Mouse (Mus musculus) heart, postnatal 0 days (tissue): ENCODE data around the gene Fbxl13. TPM values are rescaled to one million over a fixed set of nuclear protein-coding genes. Genes with fewer than 3 reads are reported as not detected.
A peak's percentile ranks its signal among the peaks of the same experiment; 100 is the strongest.

ENCODE experiments used
- ATAC-seq: fragments of 200-750 bp; cut with Nextera tagmentation; 2 replicates; pipeline ENCODE4 v1.8.0; 2017; ENCODE audit warnings: low read depth, moderate number of reproducible peaks, moderate library complexity; ENCODE audit not compliant: insufficient read depth
- DNase-seq: peaks from one replicate; pipeline ENCODE4 v3.0.0-alpha.2; 2016; ENCODE audit warnings: low spot score
- H3K27ac ChIP-seq: fragments of 300-500 bp; sonication (generic); 2 replicates; pipeline ENCODE4 v1.5.1; 2014; ENCODE audit warnings: low read depth, mild to moderate bottlenecking
- H3K27me3 ChIP-seq: fragments of 300-500 bp; sonication (generic); 2 replicates; pipeline ENCODE4 v1.6.1; 2014; ENCODE audit warnings: low read length, mixed read lengths; ENCODE audit not compliant: control insufficient read depth, insufficient read depth
- H3K36me3 ChIP-seq: fragments of 300-500 bp; sonication (generic); replicated peaks from 2 replicates; pipeline ENCODE4 v1.6.1; 2014; ENCODE audit warnings: low read length, mixed read lengths; ENCODE audit not compliant: control insufficient read depth, insufficient read depth
- H3K4me1 ChIP-seq: fragments of 300-500 bp; sonication (generic); 2 replicates; pipeline ENCODE4 v1.6.1; 2014; ENCODE audit warnings: antibody characterized with exemption; ENCODE audit not compliant: control insufficient read depth, insufficient read depth
- H3K4me2 ChIP-seq: fragments of 300-500 bp; sonication (generic); 2 replicates; pipeline ENCODE4 v1.6.1; 2014; ENCODE audit warnings: low read depth, mild to moderate bottlenecking, low read length, moderate library complexity
- H3K4me3 ChIP-seq: fragments of 300-500 bp; sonication (generic); 2 replicates; pipeline ENCODE4 v1.5.1; 2014; ENCODE audit warnings: low read depth, low read length
- H3K9ac ChIP-seq: fragments of 300-500 bp; sonication (generic); replicated peaks from 2 replicates; pipeline ENCODE4 v1.6.1; 2014; ENCODE audit warnings: low read depth, low read length, mixed read lengths
- H3K9me3 ChIP-seq: fragments of 300-500 bp; sonication (generic); replicated peaks from 2 replicates; pipeline ENCODE4 v1.6.1; 2016; ENCODE audit warnings: low read length; ENCODE audit not compliant: control insufficient read depth
- CTCF ChIP-seq: IDR thresholded peaks from 2 replicates; pipeline ENCODE4 v1.5.1; 2016; ENCODE audit warnings: antibody characterized with exemption, control low read depth, low read depth
- EP300 ChIP-seq: IDR thresholded peaks from 2 replicates; pipeline ENCODE4 v1.6.1; 2016; ENCODE audit warnings: antibody characterized with exemption, low read depth
- WGBS: fragments of 180-500 bp; shearing (Covaris S2); extraction: QIAGEN DNeasy Blood & Tissue Kit; methylation state at CpG from one replicate; pipeline ENCODE4 v1.1.7; 2014; 5-methylcytosine and 5-hydroxymethylcytosine counted together
- polyA plus RNA-seq: library from polyadenylated mRNA; unstranded; fragments of >200 nt; fragmentation: Nextera tagmentation; extraction: Ambion mirVana; gene quantifications from 2 replicates; pipeline ENCODE4 v1.2.1, GENCODE M21; 2015
- total RNA-seq: library from RNA; depleted of rRNA; stranded (reverse); fragments of >200 nt; gene quantifications from 2 replicates; pipeline ENCODE4 v1.2.3, GENCODE M21; 2014; ENCODE audit warnings: low replicate concordance

Gene Fbxl13
- total and polyA plus RNA-seq, 2 experiments from 2014 or later = 0.15 TPM; not detected in 1

GRCm38 (mm10) chr5:21529110-21529720, 116.2 kb downstream of the Fbxl13 start:
- Histone ChIP-seq H3K27ac (peak overlapping the region; percentile 30), H3K27me3 (no peaks in the 10 kb centered on the region), H3K4me3 (no peak overlapping the region), H3K9me3 (0 out of 2 replicates have a peak, but pooled peaks cover 7% of the 10 kb centered on the region), H3K36me3 (no peaks in the 10 kb centered on the region), H3K4me2 (no peak overlapping the region), H3K4me1 (no peaks in the 10 kb centered on the region), H3K9ac (no peak overlapping the region)
- WGBS = 73% methylated on average over 8 of the region's 8 CpGs
- no peak for DNase-seq
- TF ChIP-seq CTCF (no peak), EP300 (no peak)
- ATAC-seq = no peak

GRCm38 (mm10) chr5:21528068-21528842, 117.2 kb downstream of the Fbxl13 start:
- Histone ChIP-seq H3K27me3 (no peaks in the 10 kb centered on the region), H3K4me3 (no peak overlapping the region), H3K27ac (peak overlapping the region; percentile 59), H3K4me2 (no peak overlapping the region), H3K4me1 (no peaks in the 10 kb centered on the region), H3K9me3 (0 out of 2 replicates have a peak, but pooled peaks cover 7% of the 10 kb centered on the region), H3K36me3 (no peaks in the 10 kb centered on the region), H3K9ac (no peak overlapping the region)
- DNase-seq (no peak), ATAC-seq (peak; percentile 78)
- TF ChIP-seq CTCF (no peak), EP300 (no peak)
- 66% methylated on average over 15 of the region's 15 CpGs for WGBS

GRCm38 (mm10) chr5:21527488-21527911, 117.9 kb downstream of the Fbxl13 start:
- TF ChIP-seq EP300 (no peak), CTCF (no peak)
- Histone ChIP-seq H3K36me3 (no peaks in the 10 kb centered on the region), H3K9ac (no peak overlapping the region), H3K27ac (peak overlapping the region; percentile 59; the same call in 1 of the 2 replicates), H3K27me3 (no peaks in the 10 kb centered on the region), H3K9me3 (0 out of 2 replicates have a peak, but pooled peaks cover 7% of the 10 kb centered on the region), H3K4me2 (no peak overlapping the region), H3K4me3 (no peak overlapping the region), H3K4me1 (no peaks in the 10 kb centered on the region)
- ATAC-seq = no peak; the same call in 1 of the 2 replicates
- no peak for DNase-seq
- WGBS = 35% methylated on average over 4 of the region's 4 CpGs

- WGBS = 58% methylated on average over 11 of the region's 11 CpGs
- TF ChIP-seq EP300 (no peak), CTCF (no peak)
- H3K4me1 ChIP-seq = no peaks in the 10 kb centered on the region
- H3K27me3 ChIP-seq = no peaks in the 10 kb centered on the region
- H3K9me3 ChIP-seq = 0 out of 2 replicates have a peak, but pooled peaks cover 7% of the 10 kb centered on the region
- no peaks in the 10 kb centered on the region for H3K36me3 ChIP-seq
- H3K9ac ChIP-seq = no peak overlapping the region
- H3K27ac ChIP-seq = peak overlapping the region; percentile 59; the same call in 1 of the 2 replicates
- no peak overlapping the region for H3K4me2 ChIP-seq
- no peak overlapping the region for H3K4me3 ChIP-seq
- DNase-seq = no peak
- no peak for ATAC-seq
Observed at GRCm38 (mm10) chr5:21526835-21527485, 118.5 kb downstream of the Fbxl13 start.

- Histone ChIP-seq H3K4me3 (no peak overlapping the region), H3K4me1 (no peaks in the 10 kb centered on the region), H3K4me2 (no peak overlapping the region), H3K27me3 (no peaks in the 10 kb centered on the region), H3K36me3 (no peaks in the 10 kb centered on the region), H3K27ac (no peak overlapping the region), H3K9me3 (no peaks in the 10 kb centered on the region), H3K9ac (no peak overlapping the region)
- ATAC-seq = no peak
- TF ChIP-seq CTCF (no peak), EP300 (no peak)
- 74% methylated on average over 3 of the region's 3 CpGs for WGBS
- DNase-seq = no peak
Observed at GRCm38 (mm10) chr5:21519166-21519565, 126.3 kb downstream of the Fbxl13 start.
